38 mouse cellular contexts compared by ENCODE assay signal in the genomic region with DNA sequence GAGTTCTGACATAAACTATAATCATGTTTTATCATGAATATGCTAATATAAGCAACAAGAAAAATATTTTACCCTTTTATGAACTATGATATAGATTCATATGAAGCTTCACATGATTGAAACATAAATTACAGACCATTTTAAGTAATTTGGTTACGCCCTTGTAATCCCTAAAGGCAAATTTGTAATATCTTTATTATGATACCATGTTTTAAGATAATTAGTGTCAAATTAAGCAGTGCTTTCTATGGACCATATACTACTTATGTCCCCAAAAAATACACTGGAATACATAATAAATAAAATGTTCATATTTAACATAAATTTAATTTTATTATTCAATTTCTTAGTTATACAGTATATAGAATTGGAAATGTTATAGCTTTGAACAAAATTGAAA. TPM values are rescaled to one million over a fixed set of nuclear protein-coding genes. Genes with fewer than 3 reads are reported as not detected.
"Had no signal": no experiment of that assay in that cellular context is flagged by ENCODE, and none has a peak within 500 bp of the region (broad histone marks: within the 10 kb centered on the region; RNA-seq: fewer than 3 reads in every experiment).

A gene (minus strand): TSS at position 101 of the 400 bp plus-strand sequence.

- H3K4me3 ChIP-seq: limb, embryonic 10.5 days; limb, embryonic 12.5 days; limb, embryonic 13.5 days; limb, embryonic 15.5 days; liver, embryonic 12.5 days; liver, embryonic 13.5 days; liver, embryonic 15.5 days; lung, embryonic 15.5 days; megakaryocyte, embryonic 14.5 days; midbrain, embryonic 10.5 days; midbrain, embryonic 12.5 days; midbrain, embryonic 13.5 days; midbrain, embryonic 15.5 days; myocyte; neural tube, embryonic 12.5 days had no signal

- H3K27ac ChIP-seq: limb, embryonic 10.5 days; limb, embryonic 12.5 days; limb, embryonic 13.5 days; limb, embryonic 15.5 days; liver, embryonic 12.5 days; liver, embryonic 13.5 days; liver, embryonic 14.5 days; liver, embryonic 15.5 days; lung, embryonic 15.5 days; macrophage; midbrain, embryonic 10.5 days; midbrain, embryonic 12.5 days; midbrain, embryonic 13.5 days; midbrain, embryonic 15.5 days; neural tube, embryonic 12.5 days had no signal

- DNase-seq: left cerebral cortex, postnatal 4 days; liver; liver, embryonic 13.5 days; liver, postnatal 0 days; lung, adult 18-20 months; lung, adult 2 months; lung, embryonic 14.5 days; lung, postnatal 10 days; lung, postnatal 14 days; lung, postnatal 36 days; lung, postnatal 4 days; midbrain, embryonic 14.5 days had no signal

RNA-seq across cellular contexts. Expression of the gene that starts here (rescaled TPM):
- total RNA-seq: left cerebral cortex, postnatal 10 days; left cerebral cortex, postnatal 14 days; left cerebral cortex, postnatal 25 days; left cerebral cortex, postnatal 36 days; left cerebral cortex, postnatal 4 days; liver, adult 2 months; megakaryocyte progenitor cell, adult 5-6 weeks; megakaryocyte, adult 5-6 weeks; megakaryocyte-erythroid progenitor cell, adult 5-6 weeks; midbrain, postnatal 0 days; monocyte, adult 5-6 weeks had no signal
